Mouse (Mus musculus): ENCODE data around the gene Tnfrsf1a. TPM values are rescaled to one million over a fixed set of nuclear protein-coding genes. Genes with fewer than 3 reads are reported as not detected.

The Tnfrsf1a gene
- polyA plus RNA-seq, 1 experiment from 2014 or later, result 54.2 TPM

DNA sequence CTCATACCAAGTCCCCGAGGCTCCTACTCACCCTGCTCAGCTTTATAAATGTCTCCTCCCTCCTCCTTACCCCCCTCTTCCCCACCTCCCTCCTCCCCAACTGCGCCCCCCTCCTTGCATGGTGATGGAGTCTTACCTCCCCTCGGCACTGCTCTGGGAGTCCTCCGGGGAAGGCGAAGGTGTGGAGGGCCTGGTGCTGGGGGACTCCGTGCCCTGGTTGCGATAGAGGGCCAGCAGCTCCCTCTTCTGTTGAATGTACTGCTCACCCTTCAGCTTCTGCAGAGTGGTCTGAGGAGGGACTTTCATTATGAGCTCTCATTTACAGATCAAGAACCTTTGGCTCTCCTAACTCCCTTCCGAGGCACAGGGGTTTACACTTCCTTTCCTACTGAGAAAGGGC lies 15.3 kb downstream of the Tnfrsf1a start:
- H3K9me3 ChIP-seq (replicated peaks; ENCODE audit: control insufficient read depth, low read length), result 0 out of 2 replicates have a peak, but pooled peaks cover 4% of the 10 kb centered on the region
- peaks cover 15% of the 10 kb centered on the region for H3K36me3 ChIP-seq (ENCODE audit: control insufficient read depth, insufficient read depth)
- 5% methylated on average over 8 of the region's 8 CpGs for WGBS
- peaks cover 19% of the 10 kb centered on the region for H3K4me1 ChIP-seq (ENCODE audit: control insufficient read depth, insufficient read depth, low read length)
- peaks cover 5% of the 10 kb centered on the region for H3K27me3 ChIP-seq (ENCODE audit: control insufficient read depth, insufficient read depth, low read length)
- H3K4me3 ChIP-seq (ENCODE audit: low read length), result no peak overlapping the region
- no peak overlapping the region for H3K9ac ChIP-seq (ENCODE audit: low read length)
- ATAC-seq (replicated peaks; ENCODE audit: extremely low read depth, insufficient read depth, low FRiP score), result no peak
- H3K4me2 ChIP-seq (ENCODE audit: low read depth, low read length), result no peak overlapping the region; the same call in 1 of the 2 replicates
- no peak overlapping the region for H3K27ac ChIP-seq (ENCODE audit: low read length)

DNA sequence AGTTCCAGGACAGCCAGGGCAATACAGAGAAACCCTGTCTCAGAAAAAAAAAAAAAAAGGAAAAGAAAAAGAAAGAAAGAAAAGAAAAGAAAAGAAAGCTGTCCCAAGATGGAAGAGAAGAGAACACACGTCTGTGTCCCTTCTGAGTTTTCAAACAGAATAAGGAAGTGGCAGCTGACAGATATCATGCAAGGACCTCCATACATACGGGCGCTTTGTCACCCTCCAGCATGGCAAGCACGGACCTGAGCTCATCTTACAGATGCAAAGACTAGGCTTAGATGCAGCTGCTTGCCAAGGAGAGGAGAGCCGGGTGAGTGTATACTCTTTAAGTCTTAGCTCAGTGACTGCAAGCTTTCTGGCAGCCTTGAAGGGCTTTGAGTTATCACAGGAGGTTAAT lies 16.4 kb downstream of the Tnfrsf1a start:
- Histone ChIP-seq H3K9ac (ENCODE audit: low read length) (no peak overlapping the region), H3K4me3 (ENCODE audit: low read length) (no peak overlapping the region), H3K4me2 (ENCODE audit: low read depth, low read length) (no peak overlapping the region), H3K27ac (ENCODE audit: low read length) (no peak overlapping the region), H3K36me3 (ENCODE audit: control insufficient read depth, insufficient read depth) (peaks cover 10% of the 10 kb centered on the region), H3K27me3 (ENCODE audit: control insufficient read depth, insufficient read depth, low read length) (peaks cover 5% of the 10 kb centered on the region), H3K4me1 (ENCODE audit: control insufficient read depth, insufficient read depth, low read length) (peaks cover 19% of the 10 kb centered on the region), H3K9me3 (replicated peaks; ENCODE audit: control insufficient read depth, low read length) (0 out of 2 replicates have a peak, but pooled peaks cover 4% of the 10 kb centered on the region)
- 80% methylated on average over 5 of the region's 5 CpGs for WGBS
- ATAC-seq (replicated peaks; ENCODE audit: extremely low read depth, insufficient read depth, low FRiP score), result no peak

DNA sequence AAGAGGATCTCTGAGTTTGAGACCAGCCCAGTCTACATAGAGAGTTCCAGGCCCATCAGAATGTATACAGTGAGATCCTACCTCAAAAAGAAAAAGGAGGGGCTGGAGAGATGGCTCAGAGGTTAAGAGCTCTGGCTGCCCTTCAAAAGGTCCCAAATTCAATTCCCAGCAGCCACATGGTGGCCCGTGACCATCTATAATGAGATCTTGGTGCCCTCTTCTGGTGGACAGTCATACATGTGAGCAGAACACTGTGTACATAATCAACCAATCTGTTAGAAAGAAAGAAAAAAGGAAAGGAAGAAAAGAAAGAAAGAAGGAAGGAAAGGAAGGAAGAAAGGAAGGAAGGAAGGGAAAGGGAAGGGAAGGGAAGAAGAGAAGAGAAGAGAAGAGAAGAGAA lies 17.0 kb downstream of the Tnfrsf1a start:
- H3K9me3 ChIP-seq (replicated peaks; ENCODE audit: control insufficient read depth, low read length), result 0 out of 2 replicates have a peak, but pooled peaks cover 4% of the 10 kb centered on the region
- peaks cover 19% of the 10 kb centered on the region for H3K4me1 ChIP-seq (ENCODE audit: control insufficient read depth, insufficient read depth, low read length)
- no peak overlapping the region for H3K4me3 ChIP-seq (ENCODE audit: low read length)
- H3K27me3 ChIP-seq (ENCODE audit: control insufficient read depth, insufficient read depth, low read length), result peaks cover 5% of the 10 kb centered on the region; the same call in 1 of the 2 replicates
- WGBS, result 68% methylated on average over 1 of the region's 1 CpGs
- peaks cover 4% of the 10 kb centered on the region for H3K36me3 ChIP-seq (ENCODE audit: control insufficient read depth, insufficient read depth)
- no peak overlapping the region for H3K27ac ChIP-seq (ENCODE audit: low read length)
- ATAC-seq (replicated peaks; ENCODE audit: extremely low read depth, insufficient read depth, low FRiP score), result no peak
- no peak overlapping the region for H3K9ac ChIP-seq (ENCODE audit: low read length)
- H3K4me2 ChIP-seq (ENCODE audit: low read depth, low read length), result no peak overlapping the region

DNA sequence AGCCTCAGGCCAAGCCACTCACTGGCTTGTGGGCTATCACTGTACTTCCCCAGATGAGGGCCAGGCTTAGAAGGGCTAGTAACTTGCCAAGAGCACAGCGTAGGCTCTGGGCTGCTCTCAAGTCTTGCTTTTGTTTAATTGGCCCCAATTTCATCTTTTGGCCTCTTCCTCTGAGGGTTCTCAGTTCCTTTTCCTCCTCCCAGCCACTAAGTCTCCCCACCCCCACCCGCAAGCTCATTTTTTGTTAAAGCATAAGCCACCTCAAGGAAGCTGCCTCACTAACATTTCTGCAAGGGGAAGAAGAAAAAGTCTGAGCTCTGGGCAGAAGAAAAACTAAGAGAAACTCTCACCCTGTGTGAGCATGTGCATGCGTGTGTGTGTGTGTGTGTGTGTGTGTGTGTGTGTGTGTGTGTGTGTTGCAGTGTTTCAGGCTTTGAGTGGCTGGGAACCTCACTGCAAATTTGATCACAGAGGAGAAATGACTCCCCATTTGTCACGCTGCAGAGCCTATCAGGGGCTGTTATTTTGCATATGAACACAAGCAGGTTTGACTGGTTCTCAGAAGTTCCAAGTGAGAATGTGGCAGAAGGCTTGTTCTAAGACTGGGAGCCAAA lies 18.7 kb downstream of the Tnfrsf1a start:
- Histone ChIP-seq H3K9ac (ENCODE audit: low read length) (no peak overlapping the region), H3K36me3 (ENCODE audit: control insufficient read depth, insufficient read depth) (no peaks in the 10 kb centered on the region), H3K4me3 (ENCODE audit: low read length) (no peak overlapping the region), H3K4me2 (ENCODE audit: low read depth, low read length) (no peak overlapping the region), H3K9me3 (replicated peaks; ENCODE audit: control insufficient read depth, low read length) (0 out of 2 replicates have a peak, but pooled peaks cover 4% of the 10 kb centered on the region), H3K27ac (ENCODE audit: low read length) (peak overlapping the region; percentile 46), H3K27me3 (ENCODE audit: control insufficient read depth, insufficient read depth, low read length) (peaks cover 12% of the 10 kb centered on the region), H3K4me1 (ENCODE audit: control insufficient read depth, insufficient read depth, low read length) (peaks cover 15% of the 10 kb centered on the region)
- 52% methylated on average over 4 of the region's 4 CpGs for WGBS
- ATAC-seq (replicated peaks; ENCODE audit: extremely low read depth, insufficient read depth, low FRiP score), result no peak

DNA sequence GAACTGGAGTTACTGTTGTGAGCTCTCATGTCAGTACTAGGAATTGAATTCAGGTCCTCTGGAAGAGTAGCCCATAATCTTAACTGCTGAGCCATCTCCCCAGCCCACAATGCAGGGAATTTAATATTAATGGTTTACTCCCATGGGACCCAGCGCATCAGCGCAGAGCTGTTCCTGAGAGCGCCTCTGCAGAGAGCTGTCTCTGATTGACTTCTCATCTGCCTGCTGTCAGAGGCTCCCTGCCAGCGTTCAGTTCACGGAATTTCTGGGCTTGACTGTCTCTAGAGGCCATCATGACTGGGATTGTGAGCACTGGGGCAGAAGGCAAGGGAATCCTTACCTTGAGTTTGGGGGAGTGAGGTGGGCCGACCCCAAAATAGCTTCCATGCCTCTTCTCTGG lies 27.9 kb downstream of the Tnfrsf1a start:
- no peak overlapping the region for H3K4me3 ChIP-seq (ENCODE audit: low read length)
- no peak overlapping the region for H3K4me2 ChIP-seq (ENCODE audit: low read depth, low read length)
- WGBS, result 50% methylated on average over 6 of the region's 6 CpGs
- H3K9me3 ChIP-seq (replicated peaks; ENCODE audit: control insufficient read depth, low read length), result no peaks in the 10 kb centered on the region
- no peaks in the 10 kb centered on the region for H3K36me3 ChIP-seq (ENCODE audit: control insufficient read depth, insufficient read depth)
- ATAC-seq (replicated peaks; ENCODE audit: extremely low read depth, insufficient read depth, low FRiP score), result no peak
- no peak overlapping the region for H3K9ac ChIP-seq (ENCODE audit: low read length)
- H3K27me3 ChIP-seq (ENCODE audit: control insufficient read depth, insufficient read depth, low read length), result peaks cover 54% of the 10 kb centered on the region
- H3K4me1 ChIP-seq (ENCODE audit: control insufficient read depth, insufficient read depth, low read length), result peaks cover 17% of the 10 kb centered on the region
- no peak overlapping the region for H3K27ac ChIP-seq (ENCODE audit: low read length)

DNA sequence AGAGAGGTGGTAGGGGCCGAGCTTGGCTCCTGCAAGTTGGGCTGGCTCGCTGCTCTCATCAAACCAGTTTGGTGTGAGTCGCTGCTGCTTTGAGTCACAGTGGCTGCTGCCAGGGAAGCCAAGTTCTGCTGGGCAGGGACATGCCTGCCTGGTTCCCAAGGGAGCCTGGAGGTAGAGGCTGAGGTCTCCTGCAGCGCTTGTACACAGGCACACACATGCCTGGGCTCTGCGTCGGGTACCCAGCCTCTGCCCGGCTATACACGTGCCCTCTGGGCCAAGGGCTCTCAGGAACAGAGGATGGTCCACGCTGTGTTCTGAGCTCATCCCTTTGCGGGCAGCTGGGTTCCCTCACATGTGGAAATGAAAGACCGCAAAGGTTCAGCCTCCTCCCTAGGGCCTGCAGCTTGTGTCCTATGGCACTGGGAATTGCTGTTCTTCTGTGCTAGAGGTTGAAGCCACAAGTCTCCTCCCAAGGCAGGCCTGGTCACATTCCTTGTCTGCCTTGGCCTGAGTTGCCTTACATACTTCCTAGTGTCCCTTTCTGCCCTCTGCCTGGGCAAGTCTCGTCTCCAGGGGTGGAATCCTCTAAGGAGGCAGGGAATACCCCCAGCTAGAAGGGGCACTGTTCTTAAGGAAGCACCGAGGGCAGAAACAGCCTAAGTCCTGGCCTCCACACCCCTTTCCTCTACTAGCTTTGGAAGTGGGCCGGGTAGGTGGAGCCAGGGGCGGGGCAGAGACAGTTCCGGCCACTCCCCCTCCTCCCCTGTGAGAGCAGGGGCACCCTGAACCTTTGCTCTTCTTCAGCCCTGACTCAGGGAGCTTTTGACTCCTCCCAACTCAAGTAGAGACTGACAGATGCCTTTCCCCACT lies 28.7 kb downstream of the Tnfrsf1a start:
- Histone ChIP-seq H3K27me3 (ENCODE audit: control insufficient read depth, insufficient read depth, low read length) (peaks cover 54% of the 10 kb centered on the region), H3K36me3 (ENCODE audit: control insufficient read depth, insufficient read depth) (no peaks in the 10 kb centered on the region), H3K9ac (ENCODE audit: low read length) (no peak overlapping the region), H3K4me2 (ENCODE audit: low read depth, low read length) (peak overlapping the region; percentile 39; the same call in 1 of the 2 replicates), H3K4me1 (ENCODE audit: control insufficient read depth, insufficient read depth, low read length) (peaks cover 17% of the 10 kb centered on the region), H3K9me3 (replicated peaks; ENCODE audit: control insufficient read depth, low read length) (no peaks in the 10 kb centered on the region), H3K4me3 (ENCODE audit: low read length) (no peak overlapping the region), H3K27ac (ENCODE audit: low read length) (no peak overlapping the region)
- 41% methylated on average over 16 of the region's 16 CpGs for WGBS
- ATAC-seq (replicated peaks; ENCODE audit: extremely low read depth, insufficient read depth, low FRiP score), result peak; percentile 30; the same call in 1 of the 2 replicates

DNA sequence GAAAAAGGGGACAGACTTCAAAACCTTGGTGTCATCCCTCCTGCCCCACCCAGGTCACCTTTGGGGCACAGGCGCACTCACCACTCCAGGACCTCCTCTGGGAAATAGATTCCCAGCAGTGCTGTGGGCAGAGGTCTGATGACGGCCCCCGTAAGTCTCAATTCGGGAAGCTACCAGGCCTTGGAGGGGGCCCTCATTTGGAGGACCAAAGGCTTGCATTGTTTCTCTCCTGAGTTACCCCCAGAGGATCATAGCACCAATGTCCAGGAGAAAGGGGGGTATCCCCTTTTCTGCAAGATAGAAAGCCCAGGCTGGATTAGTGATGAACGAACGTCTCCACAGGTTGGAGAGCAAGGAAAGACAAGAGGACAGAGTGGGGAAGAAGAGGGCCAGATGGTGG lies 29.5 kb downstream of the Tnfrsf1a start:
- 15% methylated on average over 6 of the region's 6 CpGs for WGBS

DNA sequence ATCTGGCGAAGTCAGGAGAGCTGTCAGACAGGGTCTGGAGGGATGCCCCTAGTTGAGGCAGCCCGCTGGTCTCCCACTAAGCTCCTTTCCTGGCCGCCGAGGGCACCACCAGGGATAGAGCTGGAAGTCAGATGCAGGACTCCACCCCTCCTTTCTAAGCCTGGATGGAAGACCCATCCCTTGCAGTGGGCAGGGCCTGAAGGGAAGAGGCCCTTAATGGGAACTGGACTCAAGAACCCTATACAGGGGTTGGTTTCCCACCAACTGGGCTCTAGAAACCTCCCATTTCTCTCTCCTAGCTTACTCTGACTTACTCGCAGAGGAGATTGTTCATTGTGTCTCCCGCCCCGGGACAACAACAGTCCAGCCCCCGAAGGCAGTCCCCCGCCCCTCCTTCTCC lies 30.6 kb downstream of the Tnfrsf1a start:
- ATAC-seq (replicated peaks; ENCODE audit: extremely low read depth, insufficient read depth, low FRiP score), result no peak
- peaks cover 56% of the 10 kb centered on the region for H3K27me3 ChIP-seq (ENCODE audit: control insufficient read depth, insufficient read depth, low read length)
- 11% methylated on average over 9 of the region's 9 CpGs for WGBS

More for the DNA sequence above, 29.5 kb downstream of the Tnfrsf1a start:
- no peak overlapping the region for H3K4me3 ChIP-seq (ENCODE audit: low read length)
- no peak overlapping the region for H3K27ac ChIP-seq (ENCODE audit: low read length)
- H3K4me1 ChIP-seq (ENCODE audit: control insufficient read depth, insufficient read depth, low read length), result peaks cover 17% of the 10 kb centered on the region
- peak overlapping the region; percentile 39; the same call in 1 of the 2 replicates for H3K4me2 ChIP-seq (ENCODE audit: low read depth, low read length)
- no peak for ATAC-seq (replicated peaks; ENCODE audit: extremely low read depth, insufficient read depth, low FRiP score)
- H3K36me3 ChIP-seq (ENCODE audit: control insufficient read depth, insufficient read depth), result no peaks in the 10 kb centered on the region
- peaks cover 57% of the 10 kb centered on the region for H3K27me3 ChIP-seq (ENCODE audit: control insufficient read depth, insufficient read depth, low read length)
- H3K9ac ChIP-seq (ENCODE audit: low read length), result no peak overlapping the region
- no peaks in the 10 kb centered on the region for H3K9me3 ChIP-seq (replicated peaks; ENCODE audit: control insufficient read depth, low read length)

More for the DNA sequence above, 30.6 kb downstream of the Tnfrsf1a start:
- Histone ChIP-seq H3K4me3 (ENCODE audit: low read length) (peak overlapping the region; percentile 43), H3K4me2 (ENCODE audit: low read depth, low read length) (peak overlapping the region; percentile 60), H3K9me3 (replicated peaks; ENCODE audit: control insufficient read depth, low read length) (no peaks in the 10 kb centered on the region), H3K9ac (ENCODE audit: low read length) (no peak overlapping the region), H3K36me3 (ENCODE audit: control insufficient read depth, insufficient read depth) (no peaks in the 10 kb centered on the region), H3K27ac (ENCODE audit: low read length) (no peak overlapping the region), H3K4me1 (ENCODE audit: control insufficient read depth, insufficient read depth, low read length) (peaks cover 17% of the 10 kb centered on the region)
